Mouse (Mus musculus) A20 (cell line): ENCODE data around the gene Cyp2c55.

Experiments used
- DNase-seq: peaks from one replicate; pipeline ENCODE4 v3.0.0-alpha.2; 2011; ENCODE audit warnings: low read depth, low spot score

The Cyp2c55 gene

GRCm38 (mm10) chr19:39006715-39007114 lies at the start of gene Cyp2c55:
TSS of gene Cyp2c55 (plus strand) at chr19:39007019.
- no peak for DNase-seq

DNA sequence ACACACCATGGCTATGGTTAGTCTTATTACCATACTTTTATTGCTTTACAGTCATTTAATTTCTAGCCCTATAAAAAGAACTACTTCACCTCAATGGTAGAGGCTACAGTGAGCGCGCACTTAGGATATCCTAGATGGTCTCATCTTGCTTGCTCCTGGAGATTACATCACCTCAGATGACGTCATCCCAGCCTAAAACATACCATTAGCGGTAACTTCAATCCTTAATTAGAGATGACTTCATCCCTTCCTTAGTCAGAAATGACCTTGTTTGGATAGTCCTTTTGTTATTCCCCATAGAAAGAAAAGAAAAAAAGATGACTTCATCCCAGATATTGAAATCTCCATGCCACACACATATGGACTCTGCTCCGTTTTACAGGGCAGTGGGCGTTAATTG lies 36.1 kb upstream of the Cyp2c55 start:
- DNase-seq = no peak

GRCm38 (mm10) chr19:38972581-38972980 lies 34.2 kb upstream of the Cyp2c55 start:
- no peak for DNase-seq

GRCm38 (mm10) chr19:38973666-38974065 lies 33.2 kb upstream of the Cyp2c55 start:
- DNase-seq = no peak

GRCm38 (mm10) chr19:38976269-38976668 lies 30.6 kb upstream of the Cyp2c55 start:
- DNase-seq = no peak

DNA sequence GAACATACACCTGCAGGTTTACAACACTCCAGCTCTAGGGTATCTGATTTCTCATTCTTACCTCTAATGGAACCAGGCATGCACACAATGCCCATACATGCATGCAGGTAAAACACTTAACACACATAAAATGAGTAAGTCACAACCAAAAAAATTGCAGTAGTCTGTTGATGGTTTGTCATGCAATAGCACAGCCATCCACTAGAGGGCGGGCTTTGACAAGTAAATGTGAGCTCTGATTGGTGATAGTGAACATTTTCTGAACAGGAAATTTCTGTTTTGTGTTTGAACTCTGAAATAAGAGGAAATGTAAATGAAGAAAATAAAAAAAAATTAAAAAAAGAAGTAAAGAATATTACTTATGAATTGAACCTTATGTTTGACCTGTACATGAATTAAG lies 24.9 kb upstream of the Cyp2c55 start:
- peak; percentile 66 for DNase-seq

- no peak for DNase-seq
Measured at GRCm38 (mm10) chr19:38998248-38998647, 8.6 kb upstream of the Cyp2c55 start.

DNA sequence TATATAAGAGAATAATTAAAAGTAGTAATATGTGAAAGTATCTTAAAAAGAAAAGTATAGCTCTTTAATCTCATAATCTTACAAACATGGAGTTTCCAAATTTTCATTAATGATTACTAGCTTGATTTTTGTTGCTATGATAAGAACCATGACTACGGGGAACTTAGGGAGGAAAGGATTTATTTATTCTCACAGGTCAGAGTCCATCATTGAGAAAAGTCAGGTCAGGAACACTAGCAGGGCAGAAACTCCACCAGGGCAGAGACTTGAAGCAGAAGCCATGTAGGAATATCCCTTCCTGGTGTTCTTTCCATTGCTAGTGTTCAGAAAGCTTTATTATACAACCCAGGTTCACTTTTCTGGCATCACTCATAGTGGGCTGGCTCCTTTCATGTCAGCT lies 8.1 kb upstream of the Cyp2c55 start:
- no peak for DNase-seq

DNA sequence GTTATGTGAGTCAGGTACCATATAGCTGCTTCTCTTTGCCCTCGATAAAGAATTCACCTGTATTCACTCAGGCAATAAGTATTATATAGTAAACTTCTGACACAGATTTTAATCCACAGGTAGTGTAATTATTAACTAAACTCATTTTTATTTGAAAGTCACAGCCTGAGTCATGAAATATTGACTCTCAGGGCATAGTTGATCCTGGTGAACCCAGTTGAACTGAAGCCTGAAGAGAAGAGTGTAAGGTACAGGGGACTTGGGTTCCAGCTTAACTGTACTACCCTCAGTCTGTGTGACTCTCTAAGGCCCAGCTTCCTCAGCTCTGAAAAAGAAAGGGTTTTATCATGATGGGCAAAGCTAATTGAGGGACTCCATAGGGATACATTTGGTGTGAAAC lies 1.7 kb upstream of the Cyp2c55 start:
- DNase-seq = no peak

GRCm38 (mm10) chr19:39057928-39058327 lies 51.1 kb downstream of the Cyp2c55 start:
- no peak for DNase-seq

DNA sequence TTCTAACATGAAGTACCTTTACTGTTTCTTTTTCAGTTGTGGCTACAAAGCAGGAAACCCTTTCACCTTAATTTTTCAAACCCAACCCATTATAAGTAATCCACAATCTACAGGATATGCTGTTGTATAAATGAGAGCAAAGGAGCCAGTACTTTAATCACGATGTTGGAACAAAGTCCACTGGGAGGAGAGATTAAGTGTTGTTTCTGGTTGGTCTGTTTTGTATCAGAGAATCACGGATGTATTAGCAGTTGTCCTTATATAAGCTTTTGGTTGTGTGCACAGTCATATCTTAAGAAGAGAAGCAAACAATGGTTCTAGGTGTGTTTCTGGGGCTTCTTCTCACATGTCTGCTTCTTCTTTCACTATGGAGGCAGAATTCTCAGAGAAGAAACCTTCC lies 53.9 kb downstream of the Cyp2c55 start, which contains the start of gene Cyp2c65:
Cyp2c65 (plus strand) TSS at position 297 of the 400 bp plus-strand sequence.
- no peak for DNase-seq
